Mouse (Mus musculus) leukemia stem cell, adult 10-12 weeks (primary cell): ENCODE results near the gene Rtn4ip1. TPM values are rescaled to one million over a fixed set of nuclear protein-coding genes. Genes with fewer than 3 reads are reported as not detected.

Experiments
- polyA plus RNA-seq: library from polyadenylated mRNA; stranded (reverse); fragments of >175 nt; gene quantifications from 2 replicates; pipeline ENCODE4 v1.2.3, GENCODE M21; 2012; ENCODE audit warnings: low replicate concordance

Rtn4ip1 gene
- polyA plus RNA-seq = 2.0 and 2.1 TPM in 2 replicates

GRCm38 (mm10) chr10:43901578-43902194 is at the start of gene Rtn4ip1, which contains the start of gene Qrsl1:
TSS of gene Rtn4ip1 (plus strand) at chr10:43901807.
TSS of gene Qrsl1 (minus strand) at chr10:43901745.

Other genes starting within 250 kb of the Rtn4ip1 start
- 1.1 and 5.7 TPM in 2 replicates for gene Qrsl1, start 62 bp upstream of the Rtn4ip1 start, polyA plus RNA-seq
- gene Crybg1, start 247.0 kb downstream of the Rtn4ip1 start, polyA plus RNA-seq = 1.8 and 2.6 TPM in 2 replicates